Mouse (Mus musculus) central nervous system, embryonic 14 days (tissue): ENCODE measurements around the gene Slc16a8. TPM values are rescaled to one million over a fixed set of nuclear protein-coding genes. Genes with fewer than 3 reads are reported as not detected.

Experiments used
- polyA plus RNA-seq: library from polyadenylated mRNA; depleted of rRNA; stranded (reverse); fragments of >200 nt; gene quantifications from 2 replicates; pipeline ENCODE4 v1.2.3, GENCODE M21; 2012; rRNA removed

Slc16a8 gene
- polyA plus RNA-seq: 0.34 and 0.35 TPM in 2 replicates

GRCm38 (mm10) chr15:79254661-79255060 lies at the start of gene Slc16a8:
Gene Slc16a8, minus strand, starts transcription at chr15:79254761.

DNA sequence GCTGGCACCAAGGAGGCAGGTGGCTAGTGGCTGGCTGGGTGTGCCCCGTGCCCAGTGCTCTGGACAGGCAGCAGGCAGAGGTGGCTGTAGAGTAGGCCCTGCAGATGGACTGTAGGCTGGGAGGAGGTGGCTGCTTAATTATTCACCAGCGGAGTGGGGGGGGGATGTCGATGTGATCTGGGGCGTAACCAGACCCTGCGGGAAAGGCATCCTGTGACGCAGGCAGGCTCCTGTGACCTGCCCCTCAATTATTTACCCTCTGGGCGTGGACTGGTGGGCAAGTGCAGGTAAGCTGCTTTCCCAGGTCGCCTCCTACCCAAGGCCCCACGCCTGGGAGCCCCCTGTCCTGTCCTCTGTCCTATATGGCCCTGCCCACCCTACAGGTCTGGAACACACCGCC lies 30.8 kb upstream of the Slc16a8 start, which contains the start of gene Baiap2l2:
Baiap2l2 (minus strand) TSS at position 139 of the 400 bp plus-strand sequence.

DNA sequence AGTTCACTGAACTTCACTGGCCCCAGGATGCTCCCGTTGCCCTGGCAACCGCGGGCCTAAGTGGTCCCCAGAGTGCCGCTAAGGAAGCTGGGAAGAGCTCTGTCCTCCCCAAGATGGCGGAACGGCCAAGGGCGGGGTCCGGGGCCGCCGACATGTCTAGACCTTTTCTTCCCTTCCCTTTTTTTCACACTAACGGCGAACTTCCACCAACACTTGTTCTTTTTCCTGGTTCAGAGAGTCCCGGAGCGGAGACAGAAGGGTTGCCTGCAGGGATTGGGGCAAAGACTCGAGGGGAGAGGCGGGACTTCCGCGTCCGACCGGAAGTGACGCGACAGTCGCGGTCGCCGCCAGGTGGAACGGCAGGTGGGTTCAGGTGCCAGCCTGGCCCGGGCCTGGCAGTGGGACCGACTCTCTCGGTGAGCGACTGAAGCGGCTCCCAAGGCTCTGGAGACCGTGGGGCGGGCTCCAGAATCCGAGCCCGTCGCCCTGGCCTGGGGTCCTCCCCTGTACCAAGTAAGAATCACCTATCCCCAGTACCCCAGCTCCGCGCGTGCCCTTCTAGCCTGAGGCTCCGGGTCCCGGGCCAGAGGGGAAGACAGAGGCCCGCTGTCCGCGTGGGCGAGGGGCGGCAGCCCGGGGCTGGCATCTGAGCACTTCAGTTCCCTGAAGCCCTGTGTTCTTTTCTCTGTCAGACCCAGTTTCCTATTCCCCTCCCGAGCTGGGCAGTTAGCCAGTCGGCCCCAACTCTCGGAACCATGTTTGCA lies 25.3 kb downstream of the Slc16a8 start, which contains the start of the genes Pick1 and Gm49486:
Pick1 (plus strand) TSS at position 116 of the 764 bp plus-strand sequence.
Gm49486 (plus strand) TSS at position 334 of the 764 bp plus-strand sequence.

Other genes starting within 250 kb of the Slc16a8 start
- gene H1f0, start 226.3 kb downstream of the Slc16a8 start, polyA plus RNA-seq: 278 and 348 TPM in 2 replicates
- 0.07 and 0.24 TPM in 2 replicates for gene Galr3, start 212.9 kb downstream of the Slc16a8 start, polyA plus RNA-seq
- gene Ankrd54, start 191.9 kb downstream of the Slc16a8 start, polyA plus RNA-seq: 58.6 and 61.8 TPM in 2 replicates
- gene Eif3l, start 179.6 kb downstream of the Slc16a8 start, polyA plus RNA-seq: 173 and 188 TPM in 2 replicates
- gene Micall1, start 145.9 kb downstream of the Slc16a8 start, polyA plus RNA-seq: 22.3 and 27.5 TPM in 2 replicates
- 182 and 194 TPM in 2 replicates for gene Polr2f, start 113.8 kb downstream of the Slc16a8 start, polyA plus RNA-seq
- 16.1 and 16.8 TPM in 2 replicates for gene 1700088E04Rik, start 113.5 kb downstream of the Slc16a8 start, polyA plus RNA-seq
- 5.8 and 20.4 TPM in 2 replicates for gene Sox10, start 89.5 kb downstream of the Slc16a8 start, polyA plus RNA-seq
- 117 and 118 TPM in 2 replicates for gene Pick1, start 25.6 kb downstream of the Slc16a8 start, polyA plus RNA-seq
- gene Gm49486, start 25.4 kb downstream of the Slc16a8 start, polyA plus RNA-seq: 2.3 TPM in 2 replicates
- 1.6 and 1.7 TPM in 2 replicates for gene Baiap2l2, start 30.8 kb upstream of the Slc16a8 start, polyA plus RNA-seq
- 99.6 and 99.9 TPM in 2 replicates for gene Pla2g6, start 73.6 kb upstream of the Slc16a8 start, polyA plus RNA-seq
- gene Maff, start 91.9 kb upstream of the Slc16a8 start, polyA plus RNA-seq: 3.2 and 3.7 TPM in 2 replicates
- gene Tmem184b, start 148.8 kb upstream of the Slc16a8 start, polyA plus RNA-seq: 48.8 and 63.0 TPM in 2 replicates
- 351 and 357 TPM in 2 replicates for gene Csnk1e, start 200.8 kb upstream of the Slc16a8 start, polyA plus RNA-seq